Mouse (Mus musculus): ENCODE data around the gene Rab30.

Rab30 gene

DNA sequence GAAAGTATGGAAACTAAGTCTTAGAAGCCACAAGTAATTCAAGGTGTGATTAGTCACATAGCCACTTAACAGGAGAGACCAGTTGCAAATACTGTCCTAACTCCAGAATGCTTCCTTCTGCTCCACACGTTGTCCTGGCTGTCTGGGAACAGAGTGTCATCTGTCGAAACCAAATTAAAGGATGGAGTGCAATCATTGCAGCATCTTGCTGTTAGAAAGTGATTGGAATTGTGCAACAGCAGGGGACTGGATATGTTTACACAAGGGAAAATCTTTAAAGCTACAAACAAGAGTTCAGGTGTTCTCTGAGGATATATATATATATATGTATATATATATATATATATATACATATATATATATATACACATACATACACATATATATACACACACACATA, 9.0 kb downstream of the Rab30 start:
- 69% methylated on average over 2 of the region's 2 CpGs for WGBS

DNA sequence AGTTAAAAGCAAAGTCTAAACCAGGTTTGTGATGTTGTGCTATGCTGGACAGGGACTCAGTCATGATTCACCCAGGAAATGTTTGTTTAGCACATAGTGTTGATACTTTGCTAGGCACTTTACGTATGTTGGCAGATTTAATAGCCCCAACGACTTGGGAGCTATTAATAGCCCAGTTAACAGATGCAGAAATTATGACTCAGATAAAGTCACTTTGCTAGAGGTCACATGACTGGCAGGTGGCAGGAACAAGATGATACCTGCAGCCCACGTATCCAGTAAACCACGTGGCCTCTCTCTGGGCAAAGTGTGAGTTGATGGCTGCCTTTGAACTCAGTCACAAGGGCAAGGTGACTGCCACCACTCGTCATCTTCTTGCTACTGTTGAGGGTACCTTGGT, 16.7 kb downstream of the Rab30 start:
- 67% methylated on average over 5 of the region's 5 CpGs for WGBS

DNA sequence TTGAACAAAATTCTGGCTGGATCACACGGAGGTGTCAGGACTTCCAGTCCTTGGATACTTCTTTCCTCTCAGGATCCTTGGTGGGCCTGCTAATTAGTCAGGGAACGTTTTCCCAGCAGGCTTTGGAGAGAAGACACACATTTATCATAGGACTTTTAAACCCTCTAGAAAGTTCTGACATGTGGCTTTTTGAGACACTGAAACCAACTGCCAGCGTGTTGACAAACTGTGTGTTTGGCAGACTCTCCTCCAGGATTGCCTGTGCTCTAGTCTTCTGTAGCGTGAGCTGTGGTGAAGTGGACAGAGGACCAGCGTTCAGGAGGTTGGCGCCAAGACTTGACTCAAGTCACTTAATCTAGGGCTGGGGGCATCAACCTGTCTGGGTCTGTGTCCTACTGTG, 19.2 kb downstream of the Rab30 start:
- 79% methylated on average over 6 of the region's 6 CpGs for WGBS

DNA sequence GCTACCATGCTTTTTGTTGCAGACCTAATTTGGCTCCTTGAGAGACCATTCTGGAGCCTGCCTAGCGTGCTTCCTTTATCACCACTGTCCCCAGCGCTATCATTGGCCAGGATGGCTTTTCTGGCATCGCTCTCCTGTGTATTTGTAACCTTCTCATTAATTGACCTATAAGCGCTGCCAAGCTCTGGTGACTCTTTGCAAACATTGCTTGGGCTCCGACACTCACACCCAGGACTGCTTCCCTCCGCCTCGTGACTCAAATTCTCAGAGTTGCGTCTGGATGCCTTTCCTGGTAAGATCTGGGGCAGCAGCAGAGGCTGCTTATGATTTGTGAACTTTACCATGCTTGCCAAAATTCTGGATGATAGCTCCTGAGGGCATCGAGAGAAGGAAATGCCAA, 19.8 kb downstream of the Rab30 start:
- 77% methylated on average over 9 of the region's 9 CpGs for WGBS

DNA sequence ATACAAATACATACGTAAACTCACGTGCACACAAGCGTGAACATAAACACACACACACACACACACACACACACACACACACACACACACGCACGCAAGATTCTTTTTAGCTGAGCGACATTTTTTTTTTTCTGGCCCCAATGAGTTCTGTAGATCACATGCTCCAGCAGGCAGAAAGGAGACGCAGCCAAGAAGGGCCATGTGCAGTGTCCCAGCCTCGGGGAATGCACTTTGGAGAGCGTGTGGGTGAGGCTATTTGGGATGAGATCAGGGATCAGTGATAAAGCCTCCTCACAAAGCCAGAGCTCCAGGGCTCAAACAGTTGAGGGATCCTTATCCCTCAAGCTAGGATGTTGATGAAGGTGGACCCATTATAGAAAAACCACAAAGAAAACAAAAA, 24.0 kb downstream of the Rab30 start:
- 45% methylated on average over 9 of the region's 9 CpGs for WGBS

DNA sequence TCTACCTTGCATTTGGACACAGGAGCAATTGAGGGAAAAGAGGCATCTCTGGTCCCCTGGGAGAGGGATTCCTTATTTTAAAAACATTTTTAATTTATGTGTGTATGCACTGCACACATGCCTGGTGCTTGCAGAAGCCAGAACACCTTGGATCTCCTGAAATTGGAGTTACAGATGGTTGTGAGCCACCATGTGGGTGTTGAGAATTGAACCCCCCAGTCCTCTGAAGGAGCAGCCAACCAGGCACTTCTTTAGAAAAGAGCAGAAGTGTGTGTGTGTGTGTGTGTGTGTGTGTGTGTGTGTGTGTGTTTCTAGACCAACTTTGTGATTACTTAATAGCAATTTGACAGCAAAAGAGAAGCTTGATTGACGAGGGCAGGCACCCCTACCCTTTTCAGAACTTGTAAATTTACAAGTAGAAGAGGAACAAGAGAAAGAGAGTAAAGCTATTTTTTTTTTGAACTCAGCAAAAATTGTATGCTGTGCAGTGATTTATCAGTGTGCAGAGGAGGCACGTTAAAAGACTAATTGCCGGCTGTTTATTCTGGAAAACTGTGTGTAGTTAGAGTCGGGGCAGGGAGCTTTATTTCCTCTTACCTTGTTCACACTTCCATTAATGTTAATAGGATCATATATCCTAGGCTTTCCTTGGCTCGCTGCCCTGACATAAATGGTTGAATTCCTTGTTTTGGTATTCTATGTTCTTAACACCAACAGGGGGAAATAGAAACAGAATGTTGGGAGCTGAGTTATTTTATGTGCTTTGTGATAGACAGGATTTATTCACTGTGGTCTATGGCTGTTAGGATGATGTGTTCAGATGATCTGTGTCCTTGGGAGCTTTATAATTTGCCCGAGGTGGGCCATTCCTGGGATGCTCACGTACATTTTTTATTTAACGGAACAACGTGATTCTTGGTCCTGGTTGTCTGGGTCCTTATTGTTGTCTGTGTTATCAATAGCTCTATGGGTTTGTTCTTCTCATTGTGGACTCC, 25.0 kb downstream of the Rab30 start:
- WGBS = 65% methylated on average over 9 of the region's 9 CpGs

DNA sequence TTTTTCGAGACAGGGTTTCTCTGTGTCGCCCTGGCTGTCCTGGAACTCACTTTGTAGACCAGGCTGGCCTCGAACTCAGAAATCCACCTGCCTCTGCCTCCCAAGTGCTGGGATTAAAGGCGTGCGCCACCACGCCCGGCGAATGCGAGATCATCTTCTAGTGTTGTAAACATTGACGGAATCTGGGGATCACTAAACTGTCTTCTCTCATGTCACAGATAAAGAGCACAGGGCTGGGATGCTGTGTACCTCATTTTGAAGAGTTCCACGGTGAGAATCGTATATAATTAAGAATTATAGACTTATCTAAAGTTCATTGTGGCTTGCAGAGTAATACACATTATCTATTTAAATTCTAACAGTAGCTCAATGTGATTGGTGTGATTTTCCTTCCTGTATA, 26.7 kb downstream of the Rab30 start:
- 94% methylated on average over 12 of the region's 12 CpGs for WGBS

DNA sequence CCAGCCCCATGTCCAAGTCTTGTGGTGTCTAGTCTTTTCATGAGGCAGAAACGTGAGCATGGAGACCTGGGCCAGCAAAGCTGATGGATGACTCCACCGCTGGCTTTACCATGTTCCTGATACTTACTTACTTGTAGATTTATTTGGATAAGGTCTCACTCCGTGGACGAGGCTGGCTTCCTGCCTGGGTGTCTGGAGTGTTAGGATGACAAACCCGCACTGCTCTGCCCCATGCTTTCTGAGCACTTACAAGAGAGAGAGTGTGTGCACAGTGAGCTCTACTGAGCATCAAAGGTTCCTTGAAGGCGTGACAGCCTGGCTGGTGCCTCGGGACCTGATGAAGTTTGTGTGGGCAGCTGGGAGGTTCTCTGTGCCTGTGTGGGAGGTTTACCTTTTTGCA, 27.5 kb downstream of the Rab30 start:
- 40% methylated on average over 7 of the region's 7 CpGs for WGBS

DNA sequence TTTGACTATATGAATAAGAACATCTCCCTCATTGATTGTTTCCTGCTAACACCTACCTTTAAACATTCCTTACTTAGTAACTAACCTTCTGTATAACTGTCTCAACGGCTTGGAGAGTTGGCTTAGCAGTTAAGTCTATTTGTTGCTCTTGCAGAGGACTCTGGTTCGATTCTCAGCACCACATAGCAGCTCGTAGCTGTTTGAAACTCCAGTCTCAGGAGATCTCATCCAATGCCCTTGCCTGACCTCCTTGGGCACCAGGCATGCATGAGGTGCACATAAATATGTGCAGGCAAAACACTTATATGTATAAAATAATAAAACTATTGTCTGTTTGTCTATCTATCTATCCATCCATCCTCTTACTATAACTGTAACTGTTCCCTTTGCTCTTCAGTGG, 31.6 kb downstream of the Rab30 start:
- WGBS = 91% methylated on average over 3 of the region's 3 CpGs

DNA sequence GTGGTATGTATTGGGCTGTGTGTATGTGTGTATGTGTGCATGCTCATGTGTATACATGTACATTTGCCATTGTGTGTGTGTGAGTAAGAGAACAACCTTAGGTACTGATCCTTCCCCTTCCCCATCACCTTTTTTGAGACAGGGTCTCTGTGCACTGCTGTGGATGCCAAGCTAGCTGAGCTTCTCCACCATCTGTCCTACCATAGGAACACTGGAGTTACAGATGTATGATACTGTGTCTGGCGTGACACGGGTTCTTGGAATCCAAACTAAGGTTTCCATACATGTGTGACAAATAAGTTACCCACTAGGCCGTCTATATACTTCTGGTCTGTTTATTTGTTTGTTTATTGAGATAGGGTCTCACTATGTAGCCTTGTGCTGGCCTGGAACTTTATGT, 32.2 kb downstream of the Rab30 start:
- WGBS = 91% methylated on average over 3 of the region's 3 CpGs

DNA sequence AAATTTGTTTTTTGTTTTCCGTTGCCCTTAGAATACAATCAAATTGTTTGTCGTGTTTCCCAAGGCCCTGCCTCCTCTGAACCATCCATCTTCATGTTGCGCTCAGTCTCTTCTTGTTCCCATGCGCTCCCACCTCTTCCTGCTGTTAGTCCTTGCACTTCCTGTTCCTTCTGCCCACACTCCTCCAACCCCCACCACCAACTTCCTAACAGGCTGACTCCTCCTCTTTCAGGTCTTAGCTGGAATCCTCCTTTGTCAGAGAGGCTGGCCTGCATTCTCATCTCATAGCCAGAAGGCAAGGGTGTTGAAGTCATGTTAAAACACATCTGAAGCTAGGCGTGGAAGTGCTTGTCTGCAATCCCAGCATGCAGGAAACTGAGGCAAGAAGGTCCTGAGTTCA, 33.3 kb downstream of the Rab30 start:
- 82% methylated on average over 5 of the region's 5 CpGs for WGBS

DNA sequence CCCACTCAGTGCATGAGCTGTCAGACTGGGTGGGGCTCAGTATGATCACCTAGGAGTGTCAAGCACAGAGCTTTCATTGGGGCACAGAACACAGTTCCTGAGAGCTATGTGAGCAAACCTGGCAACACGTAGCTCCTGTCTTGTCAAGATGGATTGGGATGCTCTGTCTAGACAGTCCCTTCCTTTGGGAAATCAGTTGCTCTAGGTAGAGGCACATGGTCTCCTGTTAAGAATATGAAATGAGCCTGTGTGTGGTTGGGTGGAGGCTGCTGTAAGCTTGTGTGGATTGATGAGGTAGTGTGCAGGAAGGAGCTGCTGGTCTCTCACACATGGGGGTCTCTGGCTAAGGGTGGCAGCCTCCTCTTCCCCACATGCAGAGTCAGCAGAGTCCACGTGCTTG, 34.3 kb downstream of the Rab30 start:
- 70% methylated on average over 2 of the region's 2 CpGs for WGBS

DNA sequence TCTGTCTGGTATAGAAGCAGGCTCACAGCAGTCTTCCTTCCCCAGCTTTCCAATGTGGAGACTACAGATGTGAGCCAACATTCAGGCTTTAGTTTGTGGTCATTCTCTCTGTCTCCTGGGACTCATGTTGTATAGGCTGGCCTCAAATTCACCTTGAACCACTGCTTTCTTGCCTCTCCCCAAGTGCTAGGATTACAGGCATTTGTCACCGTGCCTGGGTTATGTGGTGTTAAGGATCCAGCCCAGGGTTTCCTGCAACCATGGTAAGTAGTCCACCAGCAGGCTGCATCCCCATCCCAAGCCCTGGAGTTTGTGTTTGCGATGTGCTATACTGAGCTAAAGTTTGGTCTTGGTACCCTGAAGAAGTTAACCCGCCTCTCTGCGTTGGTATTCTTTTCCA, 35.2 kb downstream of the Rab30 start:
- WGBS = 16% methylated on average over 4 of the region's 4 CpGs

DNA sequence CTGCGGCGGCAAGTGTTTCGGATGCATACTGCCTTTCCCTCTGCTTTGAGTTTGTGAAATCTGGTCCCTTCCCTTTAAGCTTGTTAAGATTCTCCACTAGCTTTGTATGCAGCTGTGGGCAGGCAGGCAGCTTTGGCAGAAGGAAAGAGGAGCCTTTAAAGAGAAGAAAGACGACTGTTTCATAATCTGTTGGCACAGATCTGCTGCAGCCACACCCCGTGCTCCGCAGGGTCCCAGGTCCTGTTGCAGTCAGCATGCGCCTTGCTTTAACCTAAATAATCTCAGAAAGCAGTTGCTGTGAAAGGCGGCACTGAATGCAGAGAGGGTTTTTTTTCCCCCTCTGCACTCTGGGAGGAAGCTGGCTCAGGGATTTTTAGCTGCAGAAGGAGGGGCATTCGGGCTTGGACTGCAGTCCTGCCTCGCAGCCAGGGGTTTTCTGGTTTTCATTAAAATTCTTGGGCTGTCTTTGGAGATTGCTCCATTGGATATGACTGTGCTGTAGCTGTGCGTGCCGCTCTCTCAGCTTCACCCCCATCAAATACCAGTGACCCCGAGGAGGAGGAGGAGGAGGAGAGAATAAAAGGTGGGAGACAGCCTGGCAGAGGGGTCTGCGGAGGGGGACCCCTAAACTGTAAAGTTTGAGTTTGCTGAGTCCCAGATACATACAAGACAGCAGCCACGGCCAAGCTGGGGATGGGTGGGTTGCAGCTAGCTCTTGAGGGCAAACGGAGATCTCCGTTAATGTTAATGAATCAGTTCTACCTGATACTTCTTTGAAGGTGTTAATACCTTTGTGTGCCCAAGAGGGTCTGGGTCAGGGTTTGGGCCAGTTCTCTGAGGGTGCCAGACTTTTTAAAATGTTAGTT, 35.9 kb downstream of the Rab30 start:
- whole genome bisulfite sequencing = 10% methylated on average over 17 of the region's 17 CpGs

DNA sequence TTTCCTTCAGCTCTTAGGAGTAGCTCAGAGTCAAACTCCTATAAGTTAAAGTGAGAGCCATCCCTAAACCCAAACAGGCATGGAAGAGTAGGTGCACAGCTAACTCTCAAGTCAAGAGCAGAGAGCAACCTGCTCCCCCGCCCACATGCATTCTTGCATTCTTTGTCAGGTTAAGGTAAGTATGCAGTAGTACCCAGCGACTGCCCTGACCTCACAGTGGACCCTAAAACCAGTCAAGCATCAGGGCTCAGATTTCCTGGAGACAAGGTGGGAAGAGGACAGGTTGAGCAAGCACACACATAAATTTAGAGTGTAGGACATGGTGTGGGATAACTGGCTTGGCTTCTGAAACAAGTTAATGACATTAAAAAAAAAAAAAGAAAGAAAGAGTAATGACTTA, 37.7 kb downstream of the Rab30 start:
- 85% methylated on average over 2 of the region's 2 CpGs for WGBS

DNA sequence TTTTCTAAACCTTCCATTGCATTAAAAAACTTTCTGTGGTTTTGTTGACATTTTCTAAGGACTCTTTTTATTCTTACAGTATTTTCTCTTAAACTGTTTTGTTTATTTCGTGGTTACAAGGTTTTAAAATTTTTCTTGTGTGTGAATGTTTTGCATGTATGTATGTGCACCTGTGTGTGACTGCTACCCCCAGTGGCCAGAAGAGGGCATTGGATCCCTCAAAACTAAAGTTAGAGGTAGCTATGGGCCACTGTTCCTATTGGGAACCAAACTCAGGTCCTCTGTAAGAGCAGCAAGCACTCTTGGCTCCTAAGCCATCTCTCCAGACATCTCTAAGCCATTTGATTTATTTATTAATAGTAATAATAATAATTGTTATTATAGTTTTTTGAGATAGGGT, 40.0 kb downstream of the Rab30 start:
- 94% methylated on average over 1 of the region's 1 CpGs for WGBS

DNA sequence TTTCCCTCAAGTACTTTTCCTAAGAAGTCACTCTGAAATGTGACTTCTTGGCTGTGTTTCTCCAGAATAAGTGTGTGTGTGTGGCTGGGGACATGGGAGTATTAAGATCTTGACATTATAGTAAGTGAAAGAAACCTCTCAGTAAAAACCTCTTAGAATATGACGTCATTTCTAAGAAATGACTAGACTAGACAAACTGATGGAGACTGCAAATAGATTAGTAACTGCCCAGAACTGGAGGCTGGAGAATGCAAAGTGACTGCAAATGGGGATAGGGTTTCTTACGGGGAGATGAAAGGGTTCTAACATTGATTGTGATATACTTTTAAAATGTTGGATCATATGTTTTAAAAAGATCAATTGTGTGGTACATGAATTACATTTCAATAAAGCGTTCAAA, 40.5 kb downstream of the Rab30 start:
- WGBS = 71% methylated on average over 3 of the region's 3 CpGs

DNA sequence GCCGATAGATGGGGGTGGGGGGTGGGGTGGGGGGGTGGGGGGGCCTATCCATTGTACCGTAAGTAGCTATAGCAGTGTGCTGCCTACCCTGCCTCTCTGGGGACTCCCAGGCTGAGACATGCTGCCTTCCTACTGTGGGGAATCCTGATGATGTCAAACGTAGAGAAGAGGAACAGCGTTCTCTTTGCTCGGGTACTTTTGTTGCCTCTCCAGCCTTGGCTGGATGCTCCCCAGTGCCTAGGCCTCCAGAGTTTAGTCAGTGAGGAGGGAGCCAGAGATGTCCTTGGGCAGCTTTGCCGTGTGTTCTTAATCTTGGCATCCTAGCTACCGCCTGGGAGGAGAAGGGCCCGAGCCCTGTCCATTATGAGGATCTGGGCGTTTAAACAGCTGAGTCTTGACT, 41.1 kb downstream of the Rab30 start:
- 40% methylated on average over 9 of the region's 9 CpGs for WGBS

DNA sequence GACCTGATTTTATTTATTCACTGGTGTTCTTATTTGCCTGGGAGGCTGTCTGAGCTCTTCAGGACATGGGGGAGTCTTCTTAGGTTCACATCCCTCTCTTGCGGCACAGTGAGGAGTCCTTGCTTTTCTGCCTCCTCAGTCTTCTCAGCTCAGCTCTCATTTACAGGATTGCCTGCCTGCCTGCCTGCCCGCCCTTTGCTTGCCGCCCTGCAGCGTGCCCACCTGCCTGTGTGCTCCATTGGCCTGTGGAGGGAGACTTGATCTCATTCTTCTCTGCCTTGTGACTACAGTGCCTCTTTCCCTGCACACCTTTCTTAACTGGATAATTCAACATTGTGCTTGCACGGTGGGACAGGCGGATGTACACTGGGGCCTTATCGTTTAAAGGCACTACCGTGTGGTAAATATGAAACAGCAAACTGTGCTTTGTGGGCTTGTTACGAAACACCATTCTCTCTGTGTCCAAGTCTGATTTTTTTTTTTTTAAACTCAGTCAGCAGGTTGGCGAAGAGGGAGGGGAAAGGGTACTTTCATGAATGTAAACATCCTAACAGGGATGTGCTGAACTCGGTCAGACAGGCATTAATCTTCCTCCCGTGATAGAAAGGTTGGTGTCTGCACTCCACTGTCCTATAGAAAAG, 41.9 kb downstream of the Rab30 start:
- 53% methylated on average over 12 of the region's 12 CpGs for WGBS

DNA sequence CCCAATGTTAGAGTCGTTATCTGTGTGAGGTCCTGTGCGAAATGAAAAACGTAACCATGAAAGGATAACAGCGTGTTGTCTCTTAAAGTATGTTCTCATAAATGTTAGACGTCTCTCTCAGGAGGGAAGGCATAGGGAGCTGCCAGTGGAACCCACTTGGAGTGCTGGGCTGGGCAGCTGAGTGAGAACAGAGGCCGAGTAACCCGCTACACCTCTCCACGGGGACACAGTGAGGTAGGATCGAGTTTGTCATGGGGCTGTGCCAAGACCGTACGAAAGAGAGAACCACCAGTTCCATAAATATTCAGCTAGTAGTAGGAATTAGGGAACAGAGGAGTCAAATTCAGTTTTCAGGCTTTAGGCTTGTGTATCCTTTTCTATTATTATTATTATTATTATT, 42.5 kb downstream of the Rab30 start:
- 72% methylated on average over 11 of the region's 11 CpGs for WGBS

DNA sequence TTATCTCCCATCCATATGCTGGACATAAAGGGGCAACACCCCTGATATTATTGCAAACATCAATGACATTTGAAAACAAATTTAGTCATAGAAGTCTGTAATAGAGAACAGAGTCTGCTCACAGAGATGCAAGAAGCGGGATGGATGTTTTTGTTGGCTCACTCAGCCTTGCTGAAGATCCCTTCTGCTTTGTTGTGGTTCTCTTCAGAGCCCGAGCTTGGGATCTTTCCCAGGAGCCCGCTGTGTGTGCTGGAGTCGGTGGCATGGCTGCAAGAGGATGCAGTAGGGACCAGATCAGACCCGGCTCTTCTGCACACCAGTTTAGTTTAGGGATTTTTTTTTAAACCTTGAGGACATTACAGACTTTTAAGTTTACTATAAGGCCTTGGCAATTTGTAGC, 54.3 kb downstream of the Rab30 start:
- 46% methylated on average over 5 of the region's 5 CpGs for WGBS

DNA sequence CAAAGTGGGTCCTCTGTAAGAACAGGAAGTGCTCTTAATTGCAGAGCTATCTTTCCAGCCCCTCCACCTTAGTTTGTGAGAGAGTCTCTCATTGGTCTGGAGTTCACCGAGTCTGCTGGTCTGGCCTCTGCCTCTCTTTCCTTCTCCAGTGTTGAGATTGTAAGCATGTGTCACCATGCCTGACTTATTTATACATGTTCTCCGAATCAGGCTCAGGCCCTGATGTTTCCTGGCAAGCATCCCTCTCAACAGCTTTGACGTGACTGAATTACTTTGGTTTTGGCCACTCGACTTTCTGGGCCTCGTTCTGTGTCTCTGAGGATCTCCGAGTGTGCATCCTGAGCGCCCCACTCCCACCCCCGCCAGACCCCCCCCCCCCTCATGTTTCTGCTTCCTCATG, 55.4 kb downstream of the Rab30 start:
- WGBS = 39% methylated on average over 8 of the region's 8 CpGs
